Mouse (Mus musculus): Measurements from ENCODE around the gene Erich4. TPM values are rescaled to one million over a fixed set of nuclear protein-coding genes. Genes with fewer than 3 reads are reported as not detected.

Erich4 gene
- polyA plus RNA-seq, 1 experiment from 2014 or later = 11.2 TPM

- peaks cover 25% of the 10 kb centered on the region for H3K36me3 ChIP-seq (ENCODE audit: insufficient read depth, low read length)
- no peak for TF ChIP-seq CTCF (IDR thresholded peaks at IDR 0.05; ENCODE audit: low read depth)
- H3K27me3 ChIP-seq (ENCODE audit: insufficient read depth, low read length) = no peaks in the 10 kb centered on the region
- H3K4me3 ChIP-seq (replicated peaks; ENCODE audit: low read depth, low read length) = no peak overlapping the region
- ATAC-seq (replicated peaks; ENCODE audit: low FRiP score, low read depth) (no peak), DNase-seq (ENCODE audit: low spot score) (no peak)
- H3K4me1 ChIP-seq (replicated peaks; ENCODE audit: insufficient read depth, low read length) = no peaks in the 10 kb centered on the region
- H3K9ac ChIP-seq (ENCODE audit: low read depth, low read length) = no peak overlapping the region
- no peaks in the 10 kb centered on the region for H3K9me3 ChIP-seq (replicated peaks; ENCODE audit: low read length)
- H3K27ac ChIP-seq = no peak overlapping the region
- H3K4me2 ChIP-seq (ENCODE audit: low read length) = no peak overlapping the region
- WGBS = 48% methylated on average over 3 of the region's 3 CpGs
Measured at GRCm38 (mm10) chr7:25636373-25636772, 20.7 kb upstream of the Erich4 start.

DNA sequence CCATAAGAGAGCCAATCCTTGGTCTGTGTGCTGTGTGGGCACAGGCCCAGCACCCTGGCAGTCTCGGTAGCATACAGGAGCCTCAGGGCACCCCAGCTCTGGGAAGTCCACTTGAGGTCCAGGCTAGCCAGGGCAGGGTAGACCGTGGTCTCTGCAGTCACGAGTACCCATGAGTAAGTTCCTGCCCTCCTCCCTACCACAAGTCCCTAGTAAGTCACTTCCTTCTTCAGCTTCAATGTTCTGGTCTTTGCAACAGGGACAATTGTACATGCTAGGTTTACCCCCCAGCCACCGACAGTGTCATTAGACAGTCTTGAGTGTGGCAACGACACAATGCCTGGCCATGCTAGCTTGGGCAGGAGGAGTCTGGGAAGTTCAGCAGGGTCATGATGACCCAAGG, 17.0 kb upstream of the Erich4 start:
- DNase-seq (ENCODE audit: low spot score) (no peak), ATAC-seq (replicated peaks; ENCODE audit: low FRiP score, low read depth) (no peak)
- Histone ChIP-seq H3K4me3 (replicated peaks; ENCODE audit: low read depth, low read length) (no peak overlapping the region), H3K36me3 (ENCODE audit: insufficient read depth, low read length) (peaks cover 31% of the 10 kb centered on the region), H3K4me1 (replicated peaks; ENCODE audit: insufficient read depth, low read length) (0 out of 2 replicates have a peak, but pooled peaks cover 8% of the 10 kb centered on the region), H3K27me3 (ENCODE audit: insufficient read depth, low read length) (no peaks in the 10 kb centered on the region), H3K27ac (no peak overlapping the region), H3K4me2 (ENCODE audit: low read length) (no peak overlapping the region), H3K9me3 (replicated peaks; ENCODE audit: low read length) (no peaks in the 10 kb centered on the region), H3K9ac (ENCODE audit: low read depth, low read length) (no peak overlapping the region)
- whole genome bisulfite sequencing = 83% methylated on average over 5 of the region's 5 CpGs
- no peak for TF ChIP-seq CTCF (IDR thresholded peaks at IDR 0.05; ENCODE audit: low read depth)

DNA sequence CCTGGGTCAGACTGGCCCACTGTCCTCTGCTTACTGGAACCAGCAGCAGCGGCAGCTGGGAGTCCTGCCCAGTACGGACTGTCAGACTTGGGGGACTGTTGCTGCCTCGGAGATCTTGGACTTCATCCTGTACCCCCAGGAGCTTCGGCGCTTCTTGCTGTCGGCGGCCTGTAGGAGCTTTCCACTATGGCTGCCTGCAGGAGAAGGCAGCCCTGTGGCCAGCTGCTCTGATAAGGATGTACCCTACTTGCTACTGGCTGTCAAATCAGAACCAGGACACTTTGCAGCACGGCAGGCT, 12.6 kb upstream of the Erich4 start:
- 0 out of 2 replicates have a peak, but pooled peaks cover 8% of the 10 kb centered on the region for H3K4me1 ChIP-seq (replicated peaks; ENCODE audit: insufficient read depth, low read length)
- ATAC-seq (replicated peaks; ENCODE audit: low FRiP score, low read depth) (no peak), DNase-seq (ENCODE audit: low spot score) (no peak)
- H3K9ac ChIP-seq (ENCODE audit: low read depth, low read length) = peak overlapping the region; percentile 43; the same call in 1 of the 2 replicates
- H3K4me3 ChIP-seq (replicated peaks; ENCODE audit: low read depth, low read length) = peak overlapping the region; percentile 31
- WGBS = 59% methylated on average over 8 of the region's 8 CpGs
- no peak for TF ChIP-seq CTCF (IDR thresholded peaks at IDR 0.05; ENCODE audit: low read depth)
- H3K27ac ChIP-seq = no peak overlapping the region
- peak overlapping the region; percentile 55 for H3K4me2 ChIP-seq (ENCODE audit: low read length)
- no peaks in the 10 kb centered on the region for H3K27me3 ChIP-seq (ENCODE audit: insufficient read depth, low read length)
- no peaks in the 10 kb centered on the region for H3K9me3 ChIP-seq (replicated peaks; ENCODE audit: low read length)
- H3K36me3 ChIP-seq (ENCODE audit: insufficient read depth, low read length) = peaks cover 31% of the 10 kb centered on the region; the same call in 1 of the 2 replicates

DNA sequence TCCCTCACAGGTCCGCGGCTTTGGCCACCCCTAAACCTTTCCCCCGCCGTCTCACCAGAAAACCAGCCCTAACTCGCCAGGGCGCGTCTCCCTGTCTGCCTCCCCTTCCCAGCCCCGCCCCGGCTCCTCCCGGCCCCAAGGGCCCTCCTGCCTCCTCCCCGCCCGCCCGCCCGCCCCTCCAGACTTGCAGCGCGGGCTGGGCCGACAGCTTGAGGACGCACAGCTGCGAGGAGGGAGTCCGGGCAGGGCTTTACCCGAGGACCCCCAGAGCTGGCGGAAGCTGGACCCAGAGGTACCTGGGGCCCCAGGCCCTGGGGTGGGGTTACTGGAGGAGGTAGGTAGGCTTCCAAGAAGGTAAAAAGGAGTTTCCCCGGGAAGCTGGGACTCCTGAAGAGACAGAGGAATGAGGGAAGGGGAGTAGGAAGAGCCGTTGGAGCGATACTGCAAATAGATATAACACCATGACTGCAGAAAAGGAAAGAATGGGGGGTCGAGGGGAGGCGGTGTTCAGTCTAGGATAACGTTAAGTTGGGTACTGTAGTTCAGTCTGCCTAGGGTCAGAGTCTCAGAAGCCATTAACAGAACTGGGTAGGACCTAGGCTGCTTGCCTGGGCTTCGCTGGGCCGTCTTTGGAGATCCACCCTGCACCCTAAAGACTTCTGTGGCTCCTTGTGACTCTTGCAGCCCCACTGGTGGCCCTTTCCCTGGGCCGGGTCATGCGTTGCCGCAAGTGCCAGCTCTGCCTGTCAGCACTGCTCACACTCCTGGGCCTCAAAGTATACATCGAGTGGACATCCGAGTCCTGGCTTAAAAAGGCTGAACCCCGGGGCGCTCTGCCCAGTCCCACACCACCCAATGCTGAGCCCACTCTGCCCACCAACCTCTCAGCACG, 12.0 kb upstream of the Erich4 start:
- no peaks in the 10 kb centered on the region for H3K9me3 ChIP-seq (replicated peaks; ENCODE audit: low read length)
- no peaks in the 10 kb centered on the region for H3K27me3 ChIP-seq (ENCODE audit: insufficient read depth, low read length)
- peak overlapping the region; percentile 65 for H3K27ac ChIP-seq
- H3K4me3 ChIP-seq (replicated peaks; ENCODE audit: low read depth, low read length) = peak overlapping the region; percentile 31
- 0 out of 2 replicates have a peak, but pooled peaks cover 8% of the 10 kb centered on the region for H3K4me1 ChIP-seq (replicated peaks; ENCODE audit: insufficient read depth, low read length)
- WGBS = 14% methylated on average over 38 of the region's 38 CpGs
- ATAC-seq (replicated peaks; ENCODE audit: low FRiP score, low read depth) = peak; percentile 71
- peak overlapping the region; percentile 55 for H3K4me2 ChIP-seq (ENCODE audit: low read length)
- H3K36me3 ChIP-seq (ENCODE audit: insufficient read depth, low read length) = peaks cover 25% of the 10 kb centered on the region; the same call in 1 of the 2 replicates
- TF ChIP-seq CTCF (IDR thresholded peaks at IDR 0.05; ENCODE audit: low read depth) = no peak
- H3K9ac ChIP-seq (ENCODE audit: low read depth, low read length) = peak overlapping the region; percentile 43
- DNase-seq (ENCODE audit: low spot score) = peak; percentile 80

GRCm38 (mm10) chr7:25626509-25627430, 11.1 kb upstream of the Erich4 start, which contains the start of gene B3gnt8:
Gene B3gnt8 (plus strand): TSS chr7:25626654.
- Histone ChIP-seq H3K27ac (peak within 1 kb of the TSS; percentile 65), H3K4me1 (replicated peaks; ENCODE audit: insufficient read depth, low read length) (0 out of 2 replicates have a peak, but pooled peaks cover 8% of the 10 kb centered on the region), H3K9me3 (replicated peaks; ENCODE audit: low read length) (no peaks in the 10 kb centered on the region), H3K27me3 (ENCODE audit: insufficient read depth, low read length) (no peaks in the 10 kb centered on the region), H3K9ac (ENCODE audit: low read depth, low read length) (peak within 1 kb of the TSS; percentile 43), H3K4me2 (ENCODE audit: low read length) (peak within 1 kb of the TSS; percentile 55), H3K36me3 (ENCODE audit: insufficient read depth, low read length) (peaks cover 19% of the 10 kb centered on the region; the same call in 1 of the 2 replicates), H3K4me3 (replicated peaks; ENCODE audit: low read depth, low read length) (peak within 1 kb of the TSS; percentile 31)
- DNase-seq (ENCODE audit: low spot score) (peak; percentile 50), ATAC-seq (replicated peaks; ENCODE audit: low FRiP score, low read depth) (peak; percentile 33)
- 18% methylated on average over 29 of the region's 29 CpGs for WGBS
- no peak for TF ChIP-seq CTCF (IDR thresholded peaks at IDR 0.05; ENCODE audit: low read depth)

All from kidney, postnatal 0 days (tissue).